Comparison of ENCODE assay signal across 8 mouse cellular contexts in the genomic region with DNA sequence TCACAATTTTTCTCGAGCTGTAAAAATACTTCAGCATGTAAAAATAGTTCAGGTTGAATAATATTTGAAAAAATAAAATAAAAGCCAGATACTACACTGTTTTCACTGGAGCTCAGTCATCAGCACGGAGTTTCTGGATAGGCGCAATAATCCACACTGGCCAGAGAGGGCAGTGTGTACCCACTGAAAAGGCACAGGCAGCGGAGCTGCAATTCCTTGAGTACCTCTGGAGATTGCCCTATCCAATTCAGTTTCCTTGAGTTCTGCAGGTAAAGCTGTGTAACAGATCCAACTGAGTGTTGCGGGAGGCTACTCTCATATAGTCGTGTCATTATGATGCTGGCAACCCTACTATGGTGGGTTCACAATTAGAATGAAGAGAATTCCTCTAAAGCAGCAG. TPM values are rescaled to one million over a fixed set of nuclear protein-coding genes. Genes with fewer than 3 reads are reported as not detected.
DNase-seq lines count a peak whose midpoint lies in the region; ATAC-seq and TF ChIP-seq lines count a peak whose summit lies in the region.

No protein-coding gene starts in this region.

- no peaks in the 10 kb centered on the region for H3K9me3 ChIP-seq in heart, embryonic 12.5 days (replicated peaks)
- no peaks in the 10 kb centered on the region for H3K9me3 ChIP-seq in kidney, embryonic 16.5 days (ENCODE audit: low read length)
- no peaks in the 10 kb centered on the region for H3K9me3 ChIP-seq in limb, embryonic 15.5 days

- TF ChIP-seq POLR2A in brain, embryonic 14.5 days (IDR thresholded peaks at IDR 0.05; ENCODE audit: borderline replicate concordance, extremely low read depth, insufficient read depth, insufficient read length, poor library complexity, severe bottlenecking) = no peak

- H3K27ac ChIP-seq in heart, embryonic 12.5 days (ENCODE audit: poor library complexity, severe bottlenecking) = no peak overlapping the region
- H3K27ac ChIP-seq in kidney, embryonic 16.5 days (ENCODE audit: low read length) = no peak overlapping the region
- H3K27ac ChIP-seq in limb, embryonic 15.5 days = no peak overlapping the region

- H3K4me1 ChIP-seq in heart, embryonic 12.5 days (replicated peaks) = no peaks in the 10 kb centered on the region
- H3K4me1 ChIP-seq in kidney, embryonic 16.5 days (ENCODE audit: insufficient read depth, low read length) = peaks cover 4% of the 10 kb centered on the region; the same call in 1 of the 2 replicates
- peaks cover 6% of the 10 kb centered on the region for H3K4me1 ChIP-seq in limb, embryonic 15.5 days

- WGBS in heart, embryonic 12.5 days = 2% methylated on average over 6 of the region's 6 CpGs
- under 1% methylated on average over 6 of the region's 6 CpGs for WGBS in kidney, embryonic 16.5 days
- under 1% methylated on average over 6 of the region's 6 CpGs for WGBS in limb, embryonic 15.5 days

- H3K4me2 ChIP-seq in heart, embryonic 12.5 days = peak overlapping the region; percentile 36; the same call in 1 of the 2 replicates
- H3K4me2 ChIP-seq in kidney, embryonic 16.5 days (replicated peaks; ENCODE audit: low read depth, low read length) = peak overlapping the region; percentile 45
- no peak overlapping the region for H3K4me2 ChIP-seq in limb, embryonic 15.5 days

- peaks cover 19% of the 10 kb centered on the region for H3K27me3 ChIP-seq in heart, embryonic 12.5 days (replicated peaks)
- H3K27me3 ChIP-seq in kidney, embryonic 16.5 days (ENCODE audit: insufficient read depth, low read length) = peaks cover 5% of the 10 kb centered on the region
- 0 out of 2 replicates have a peak, but pooled peaks cover 7% of the 10 kb centered on the region for H3K27me3 ChIP-seq in limb, embryonic 15.5 days
- peaks cover 4% of the 10 kb centered on the region; the same call in 1 of the 2 replicates for H3K27me3 ChIP-seq in splenic B cell, adult 2 months (ENCODE audit: control insufficient read depth, insufficient read depth, low read length, poor library complexity, severe bottlenecking)

- peak; percentile 91 for TF ChIP-seq CTCF in brain, embryonic 14.5 days (IDR thresholded peaks at IDR 0.05; ENCODE audit: borderline replicate concordance, extremely low read depth, insufficient read depth, insufficient read length)

- ATAC-seq in erythroid progenitor cell, adult 5-6 weeks (replicated peaks; ENCODE audit: low FRiP score, poor library complexity, severe bottlenecking) = peak; percentile 83
- ATAC-seq in heart, embryonic 12.5 days (ENCODE audit: insufficient number of reproducible peaks, low FRiP score) = no peak
- peak; percentile 28; the same call in 1 of the 2 replicates for ATAC-seq in kidney, embryonic 16.5 days (ENCODE audit: low FRiP score, low TSS enrichment)
- peak; percentile 52; the same call in 1 of the 2 replicates for ATAC-seq in limb, embryonic 15.5 days (ENCODE audit: insufficient number of reproducible peaks, low FRiP score, low TSS enrichment, low read depth)

- H3K9ac ChIP-seq in heart, embryonic 12.5 days = no peak overlapping the region
- no peak overlapping the region for H3K9ac ChIP-seq in kidney, embryonic 16.5 days (replicated peaks; ENCODE audit: low read length)
- H3K9ac ChIP-seq in limb, embryonic 15.5 days = no peak overlapping the region

- no peak overlapping the region for H3K4me3 ChIP-seq in heart, embryonic 12.5 days
- H3K4me3 ChIP-seq in kidney, embryonic 16.5 days (ENCODE audit: low read length) = peak overlapping the region; percentile 34
- no peak overlapping the region for H3K4me3 ChIP-seq in limb, embryonic 15.5 days

- no peaks in the 10 kb centered on the region for H3K36me3 ChIP-seq in heart, embryonic 12.5 days
- no peaks in the 10 kb centered on the region for H3K36me3 ChIP-seq in kidney, embryonic 16.5 days (ENCODE audit: insufficient read depth, low read length)
- no peaks in the 10 kb centered on the region for H3K36me3 ChIP-seq in limb, embryonic 15.5 days
- H3K36me3 ChIP-seq in splenic B cell, adult 2 months (ENCODE audit: control insufficient read depth, insufficient read depth, low read length, poor library complexity, severe bottlenecking) = no peaks in the 10 kb centered on the region

- peak; percentile 57 to 65 for DNase-seq in CD8-positive naive resting alpha-beta T cell, adult 2 months (ENCODE audit: low read depth in 2 of 2, low spot score in 2 of 2)
- peak; percentile 93 for DNase-seq in brain, embryonic 14.5 days (ENCODE audit: low read depth)
- DNase-seq in natural killer cell, adult 2 months (ENCODE audit: low spot score in 2 of 2) = peak; percentile 41 to 59
- DNase-seq in splenic B cell, adult 2 months (ENCODE audit: low read depth, low spot score) = peak; percentile 75

RNA-seq across cellular contexts. Expression of a gene that starts 1.7 kb away (rescaled TPM):
- 46.1 and 51.6 TPM in 2 replicates for polyA plus RNA-seq in brain, embryonic 14.5 days (2012; rRNA removed)
- total RNA-seq in erythroid progenitor cell, adult 5-6 weeks (2015; ENCODE audit: low replicate concordance) = 3.8 and 6.1 TPM in 2 replicates
- 3.2 and 6.4 TPM in 2 replicates for total RNA-seq in erythroid progenitor cell, adult 5-6 weeks (2017; ENCODE audit: low replicate concordance)
- polyA plus RNA-seq in heart, embryonic 12.5 days (2016; fragmentation: Nextera tagmentation; extraction: Ambion mirVana) = 6.4 and 7.6 TPM in 2 replicates
- 15.7 and 16.0 TPM in 2 replicates for polyA plus RNA-seq in kidney, embryonic 16.5 days (2015; fragmentation: Nextera tagmentation; extraction: Ambion mirVana)
- polyA plus RNA-seq in limb, embryonic 15.5 days (2015; fragmentation: Nextera tagmentation; extraction: Ambion mirVana) = 5.6 and 7.9 TPM in 2 replicates
